10 mouse cellular contexts compared by ENCODE assay signal in genomic region chr8:46502333-46503071, GRCm38 (mm10). TPM values are rescaled to one million over a fixed set of nuclear protein-coding genes. Genes with fewer than 3 reads are reported as not detected.
DNase-seq lines count a peak whose midpoint lies in the region; ATAC-seq lines count a peak whose summit lies in the region.
"Had no signal": no experiment of that assay in that cellular context is flagged by ENCODE, and none has a peak within 500 bp of the region (broad histone marks: within the 10 kb centered on the region; RNA-seq: fewer than 3 reads in every experiment).

No protein-coding gene starts in this region.

- no peaks in the 10 kb centered on the region for H3K4me1 ChIP-seq in neural tube, embryonic 11.5 days (ENCODE audit: control insufficient read depth, insufficient read depth, low read length)
- peaks cover 65% of the 10 kb centered on the region for H3K4me1 ChIP-seq in liver, embryonic 12.5 days

- H3K27ac ChIP-seq in neural tube, embryonic 11.5 days (ENCODE audit: low read depth, low read length) = no peak overlapping the region
- H3K27ac ChIP-seq in liver, embryonic 12.5 days = no peak overlapping the region
- H3K27ac ChIP-seq: macrophage had no signal

- H3K9ac ChIP-seq in neural tube, embryonic 11.5 days (ENCODE audit: low read length) = no peak overlapping the region
- H3K9ac ChIP-seq in liver, embryonic 12.5 days = 0 out of 2 replicates have a peak overlapping the region, but pooled peaks have one; percentile 8

- ATAC-seq in neural tube, embryonic 11.5 days (ENCODE audit: insufficient read depth, low FRiP score, low TSS enrichment) = no peak
- no peak for ATAC-seq in liver, embryonic 12.5 days

- DNase-seq in cerebellum, postnatal 14 days = peak; percentile 15 to 17
- DNase-seq in cerebellum, adult 9-10 months = no peak
- DNase-seq in neural tube, embryonic 11.5 days (ENCODE audit: low spot score) = no peak
- DNase-seq in neural tube, embryonic 10.5 days (ENCODE audit: extremely low spot score, low spot score) = no peak
- DNase-seq in spleen, postnatal 36 days (ENCODE audit: low spot score in 2 of 2) = no peak
- no peak for DNase-seq in c-Kit-positive CD71-positive TER-119-positive erythroid progenitor cells, embryonic 14.5 days (ENCODE audit: low spot score)
- no peak for DNase-seq in layer of hippocampus, postnatal 25 days (ENCODE audit: extremely low spot score in 1 of 2, low spot score in 1 of 2)
- DNase-seq: thymus, adult 2 months had no signal

- H3K9me3 ChIP-seq in neural tube, embryonic 11.5 days (ENCODE audit: control insufficient read depth, low read length) = no peaks in the 10 kb centered on the region
- H3K9me3 ChIP-seq in liver, embryonic 12.5 days (replicated peaks) = no peaks in the 10 kb centered on the region

- H3K4me3 ChIP-seq in neural tube, embryonic 11.5 days (ENCODE audit: low read depth, low read length) = no peak overlapping the region
- H3K4me3 ChIP-seq in liver, embryonic 12.5 days = no peak overlapping the region

- H3K27me3 ChIP-seq in neural tube, embryonic 11.5 days (ENCODE audit: control insufficient read depth, insufficient read depth, low read length) = no peaks in the 10 kb centered on the region
- H3K27me3 ChIP-seq in liver, embryonic 12.5 days (replicated peaks) = no peaks in the 10 kb centered on the region

- peak overlapping the region; percentile 15; the same call in 1 of the 2 replicates for H3K4me2 ChIP-seq in neural tube, embryonic 11.5 days (ENCODE audit: low read depth)
- peak overlapping the region; percentile 13; the same call in 1 of the 2 replicates for H3K4me2 ChIP-seq in liver, embryonic 12.5 days

- H3K36me3 ChIP-seq in neural tube, embryonic 11.5 days (ENCODE audit: control insufficient read depth, insufficient read depth, low read length) = no peaks in the 10 kb centered on the region
- peaks cover 27% of the 10 kb centered on the region for H3K36me3 ChIP-seq in liver, embryonic 12.5 days

- WGBS in neural tube, embryonic 11.5 days = 23% methylated on average over 19 of the region's 19 CpGs
- 56% methylated on average over 19 of the region's 19 CpGs for WGBS in liver, embryonic 12.5 days (ENCODE audit: insufficient replicate concordance)

RNA-seq across cellular contexts. Expression of gene Acsl1, which starts 31.7 kb away (rescaled TPM):
- polyA plus RNA-seq in neural tube, embryonic 11.5 days (2014; fragmentation: Nextera tagmentation; extraction: Ambion mirVana) = 12.6 and 13.5 TPM in 2 replicates
- 42.5 and 44.1 TPM in 2 replicates for polyA plus RNA-seq in liver, embryonic 12.5 days (2016; fragmentation: Nextera tagmentation; extraction: Ambion mirVana)
- total RNA-seq in layer of hippocampus, postnatal 25 days (2021) = 10 to 100 TPM; 45.7 to 48.2 TPM

RNA-seq across cellular contexts. Expression of gene Cenpu, which starts 49.3 kb away (rescaled TPM):
- polyA plus RNA-seq in neural tube, embryonic 11.5 days (2014; fragmentation: Nextera tagmentation; extraction: Ambion mirVana) = 27.1 and 30.0 TPM in 2 replicates
- 20.7 and 22.2 TPM in 2 replicates for polyA plus RNA-seq in liver, embryonic 12.5 days (2016; fragmentation: Nextera tagmentation; extraction: Ambion mirVana)
- total RNA-seq in layer of hippocampus, postnatal 25 days (2021) = 1 to 10 TPM; 1.9 to 2.3 TPM

Comparison
In these comparisons a context has a peak if more than half of its experiments do, and no peak if none do; other contexts are left out.
1. DNase-seq: peak in cerebellum, postnatal 14 days (2 of 2); none in cerebellum, adult 9-10 months (single experiment), neural tube, embryonic 11.5 days (single experiment), neural tube, embryonic 10.5 days (single experiment), spleen, postnatal 36 days (0 of 2), c-Kit-positive CD71-positive TER-119-positive erythroid progenitor cells, embryonic 14.5 days (single experiment) and layer of hippocampus, postnatal 25 days (0 of 2).